Mouse (Mus musculus) spleen, adult 18-20 months (tissue): Measurements from ENCODE around the gene Trim14.
A peak's percentile ranks its signal among the peaks of the same experiment; 100 is the strongest.
"Not testable (repeated sequence)": the region's sequence is repeated elsewhere in the genome, so short reads cannot be mapped to it uniquely, and the experiment has no call there.

ENCODE experiments used
- DNase-seq, 2 experiments: peaks; one replicate each; pipeline ENCODE4 v3.0.0; 2022; ENCODE audit warnings: mixed read lengths in 2 of 2

Trim14 gene

GRCm38 (mm10) chr4:46535840-46536361 is at the start of gene Trim14:
Gene Trim14, minus strand, starts transcription at chr4:46536141.
- peak; percentile 50 to 66 for DNase-seq

- DNase-seq = no peak
These were observed 49.3 kb upstream of the Trim14 start for GRCm38 (mm10) chr4:46585041-46585810.

- DNase-seq = not testable (repeated sequence)
These were observed 48.6 kb upstream of the Trim14 start for GRCm38 (mm10) chr4:46584536-46584935.

GRCm38 (mm10) chr4:46584084-46584483 is 48.1 kb upstream of the Trim14 start:
- DNase-seq = not testable (repeated sequence)

GRCm38 (mm10) chr4:46582024-46582423 is 46.1 kb upstream of the Trim14 start:
- not testable (repeated sequence) for DNase-seq

GRCm38 (mm10) chr4:46581577-46581976 is 45.6 kb upstream of the Trim14 start:
- not testable (repeated sequence) for DNase-seq

GRCm38 (mm10) chr4:46580799-46581243 is 44.9 kb upstream of the Trim14 start:
- not testable (repeated sequence) for DNase-seq

- not testable (repeated sequence) for DNase-seq
These were observed 42.9 kb upstream of the Trim14 start for GRCm38 (mm10) chr4:46578796-46579346.

- no peak for DNase-seq
These were observed 42.3 kb upstream of the Trim14 start for GRCm38 (mm10) chr4:46578228-46578627.

- DNase-seq = not testable (repeated sequence)
These were observed 39.8 kb upstream of the Trim14 start for GRCm38 (mm10) chr4:46575509-46576284.

- no peak for DNase-seq
These were observed 38.9 kb upstream of the Trim14 start for GRCm38 (mm10) chr4:46574841-46575240.

GRCm38 (mm10) chr4:46574024-46574753 is 38.2 kb upstream of the Trim14 start:
- no peak for DNase-seq

- no peak for DNase-seq
These were observed 36.7 kb upstream of the Trim14 start for GRCm38 (mm10) chr4:46572616-46573015.

GRCm38 (mm10) chr4:46571744-46572143 is 35.8 kb upstream of the Trim14 start:
- DNase-seq = no peak

- no peak for DNase-seq
These were observed 33.7 kb upstream of the Trim14 start for GRCm38 (mm10) chr4:46569671-46570070.

- DNase-seq = no peak
These were observed 32.2 kb upstream of the Trim14 start for GRCm38 (mm10) chr4:46568169-46568568.

GRCm38 (mm10) chr4:46566931-46567671 is 31.2 kb upstream of the Trim14 start:
- DNase-seq = no peak

- no peak for DNase-seq
These were observed 29.5 kb upstream of the Trim14 start for GRCm38 (mm10) chr4:46565393-46565955.

- DNase-seq = no peak
These were observed 28.3 kb upstream of the Trim14 start for GRCm38 (mm10) chr4:46564247-46564646.

- DNase-seq = peak; percentile 47 to 49
These were observed 27.9 kb upstream of the Trim14 start for GRCm38 (mm10) chr4:46563847-46564246.

- no peak for DNase-seq
These were observed 26.9 kb upstream of the Trim14 start for GRCm38 (mm10) chr4:46562841-46563240.
